Mouse (Mus musculus) CD4-positive, CD25-positive, alpha-beta regulatory T cell, adult 4 months (primary cell): ENCODE results near the gene Stac2. TPM values are rescaled to one million over a fixed set of nuclear protein-coding genes. Genes with fewer than 3 reads are reported as not detected.

ENCODE experiments used
- ATAC-seq: one replicate; pipeline ENCODE4 v1.8.0; 2017
- polyA plus RNA-seq, 2 experiments: library from polyadenylated mRNA; unstranded; fragments of 100-300 nt; shearing (Covaris generic); gene quantifications; one replicate each; pipeline ENCODE4 v1.2.1; 2017

Stac2 gene
- polyA plus RNA-seq, 2 experiments from 2014 or later, result not detected

DNA sequence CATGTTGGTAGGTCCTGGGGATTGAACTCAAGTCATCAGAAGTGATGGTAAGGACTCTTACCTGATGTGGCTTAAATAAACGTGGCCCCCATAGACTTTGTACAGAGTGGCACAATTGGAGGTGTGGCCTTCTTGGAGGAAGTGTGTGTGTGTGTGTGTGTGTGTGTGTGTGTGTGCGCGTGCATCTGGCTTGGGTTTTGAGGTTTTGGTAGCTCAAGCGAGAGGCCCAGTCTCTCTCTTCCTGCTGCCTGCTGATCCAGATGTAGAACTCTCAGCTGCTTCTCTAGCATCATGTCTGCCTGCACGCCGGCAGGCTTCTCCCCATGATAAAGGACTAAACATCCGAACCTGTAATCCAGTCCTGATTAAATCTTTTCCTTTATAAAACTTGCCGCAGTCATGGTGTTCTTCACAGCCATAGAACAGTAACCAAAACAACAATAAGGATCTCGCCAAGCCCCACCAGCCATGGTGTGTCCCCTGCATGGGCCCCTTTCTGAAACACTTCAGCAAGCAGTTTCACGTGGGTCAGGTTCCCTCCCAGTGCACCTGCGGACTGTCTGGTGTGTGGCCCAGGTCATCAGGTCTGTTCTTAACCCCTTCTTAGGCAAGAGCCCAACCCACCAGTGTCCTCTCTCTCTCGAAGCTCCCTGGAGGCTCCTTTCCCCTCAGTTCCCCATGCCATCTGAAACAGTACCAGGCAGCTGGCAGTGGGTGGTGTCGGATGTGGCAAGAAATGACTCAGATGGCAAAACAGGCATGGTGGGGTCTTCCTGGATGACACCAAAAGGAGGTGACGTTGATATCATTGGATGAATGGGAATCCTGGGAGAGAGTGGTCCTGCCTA lies 3.4 kb downstream of the Stac2 start:
- no peak for ATAC-seq

- no peak for ATAC-seq
Measured at GRCm38 (mm10) chr11:98047745-98048144, 5.5 kb downstream of the Stac2 start.

DNA sequence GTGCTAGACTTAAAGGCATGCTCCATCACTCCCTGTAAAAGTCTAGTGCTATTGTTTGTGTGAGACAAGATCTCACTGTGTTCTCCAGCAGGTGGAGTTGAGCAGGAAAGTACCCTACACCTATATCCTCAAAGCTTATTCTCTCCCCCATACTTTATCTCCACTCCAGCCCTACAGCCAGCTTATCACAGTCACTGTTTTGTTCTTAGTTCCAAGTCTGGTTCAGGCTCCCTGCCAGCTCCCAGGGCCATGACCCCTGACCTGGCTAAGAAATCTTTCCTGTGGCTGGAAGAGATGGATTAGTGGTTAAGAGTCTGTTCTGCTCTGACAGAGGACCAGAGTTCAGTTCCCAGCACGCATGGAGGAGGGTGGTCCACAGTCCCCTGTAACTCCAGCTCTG lies 6.8 kb downstream of the Stac2 start:
- ATAC-seq, result no peak

- ATAC-seq, result no peak
Measured at GRCm38 (mm10) chr11:98045596-98045995, 7.7 kb downstream of the Stac2 start.

DNA sequence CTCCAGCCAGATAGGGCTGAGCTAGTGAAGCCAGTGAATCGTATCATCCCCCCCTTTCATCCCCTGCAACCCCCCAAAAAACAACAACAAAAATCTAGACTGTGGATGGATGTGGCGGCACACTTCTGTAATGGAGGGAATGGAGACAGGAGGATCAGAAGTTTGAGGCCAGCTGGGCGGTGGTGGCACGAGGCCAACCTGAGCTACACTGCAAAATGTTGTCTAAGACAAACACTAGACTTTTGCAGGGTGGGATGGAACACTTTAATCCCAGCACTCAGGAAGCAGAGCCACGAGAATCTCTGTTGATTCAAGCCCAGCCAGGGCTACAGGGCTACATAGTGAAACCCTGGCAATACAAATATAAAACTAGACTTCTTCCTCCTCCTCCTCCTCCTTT lies 9.2 kb downstream of the Stac2 start:
- ATAC-seq, result no peak

- ATAC-seq, result no peak
Measured at GRCm38 (mm10) chr11:98042741-98043140, 10.5 kb downstream of the Stac2 start.

DNA sequence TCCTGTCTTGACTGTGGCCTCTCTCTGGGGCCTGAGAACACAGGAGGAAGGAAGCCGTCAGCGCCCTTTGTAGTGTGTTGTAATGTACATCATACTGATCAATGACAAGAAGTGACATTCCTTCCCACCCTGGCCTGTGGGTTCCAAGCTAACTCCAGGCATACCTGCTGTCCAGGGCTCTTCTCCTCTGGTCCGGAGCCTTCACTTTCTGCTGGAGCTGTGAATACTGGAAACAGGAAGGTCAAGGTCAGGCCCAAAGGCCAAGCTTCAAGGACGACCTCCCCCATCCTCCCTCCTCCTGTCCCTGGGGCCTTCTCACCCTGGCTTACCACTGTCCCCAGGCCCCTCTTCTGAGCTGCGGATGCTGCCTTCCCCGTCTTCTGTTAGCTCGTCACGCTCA lies 12.3 kb downstream of the Stac2 start:
- no peak for ATAC-seq

DNA sequence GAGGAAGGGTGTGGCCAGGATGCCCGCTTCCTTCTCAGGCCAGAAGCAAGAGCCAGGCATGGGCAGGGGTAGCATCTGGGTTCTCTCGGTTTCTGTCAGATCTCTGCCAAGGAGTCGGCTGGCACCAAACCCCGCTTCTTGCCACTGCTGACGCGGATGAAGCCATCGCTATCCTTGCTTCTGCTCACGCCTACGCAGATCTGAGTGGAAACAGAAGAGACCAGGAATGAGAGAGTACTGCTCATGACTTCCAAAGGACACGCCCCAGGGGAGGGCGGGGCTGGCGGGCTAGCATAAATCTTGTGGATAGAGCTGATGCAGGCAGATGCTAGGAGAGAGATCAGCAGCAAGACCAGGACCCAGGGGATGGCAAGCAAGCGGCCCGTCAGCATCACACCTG lies 15.4 kb downstream of the Stac2 start:
- ATAC-seq, result no peak

DNA sequence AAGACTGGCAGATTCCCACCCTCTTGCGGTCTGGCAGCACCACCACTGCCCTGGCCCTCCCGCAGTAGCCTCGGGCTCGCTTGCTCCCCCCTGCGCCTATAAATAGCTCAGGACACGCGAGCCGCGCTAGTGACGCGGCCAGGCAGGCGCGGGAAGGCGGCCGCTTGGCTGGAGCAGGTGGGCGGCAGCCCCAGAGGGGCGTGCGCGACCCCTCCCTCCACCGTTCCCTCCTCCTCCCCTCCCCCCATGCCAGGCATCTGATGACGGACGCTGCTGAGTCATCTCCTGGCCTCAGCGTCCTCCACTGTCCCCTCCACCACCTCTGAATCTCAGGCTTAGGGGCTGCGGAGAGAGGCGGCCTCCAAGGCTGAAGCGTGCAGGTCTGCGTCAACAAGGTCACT lies 17.3 kb downstream of the Stac2 start:
- no peak for ATAC-seq

DNA sequence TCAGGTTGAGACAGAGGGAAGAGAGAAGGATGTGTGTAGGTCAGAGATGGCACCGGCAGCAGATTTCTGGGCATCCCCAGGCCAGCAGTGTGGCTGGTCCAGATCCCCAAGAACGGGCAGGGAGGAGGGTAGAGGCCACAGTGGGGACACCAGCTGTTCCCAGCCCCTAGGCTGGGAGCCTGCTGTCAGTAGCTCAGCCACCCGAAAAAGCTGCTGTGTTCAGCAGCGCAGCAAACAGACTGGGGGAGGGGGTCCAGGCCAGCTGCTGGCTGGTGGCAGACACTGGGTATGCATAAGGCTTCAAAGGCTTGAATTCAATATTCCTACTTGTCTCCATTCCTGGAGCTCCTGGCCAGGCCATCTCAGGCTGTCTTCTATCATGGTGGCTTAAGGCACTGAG lies 18.4 kb downstream of the Stac2 start:
- no peak for ATAC-seq

DNA sequence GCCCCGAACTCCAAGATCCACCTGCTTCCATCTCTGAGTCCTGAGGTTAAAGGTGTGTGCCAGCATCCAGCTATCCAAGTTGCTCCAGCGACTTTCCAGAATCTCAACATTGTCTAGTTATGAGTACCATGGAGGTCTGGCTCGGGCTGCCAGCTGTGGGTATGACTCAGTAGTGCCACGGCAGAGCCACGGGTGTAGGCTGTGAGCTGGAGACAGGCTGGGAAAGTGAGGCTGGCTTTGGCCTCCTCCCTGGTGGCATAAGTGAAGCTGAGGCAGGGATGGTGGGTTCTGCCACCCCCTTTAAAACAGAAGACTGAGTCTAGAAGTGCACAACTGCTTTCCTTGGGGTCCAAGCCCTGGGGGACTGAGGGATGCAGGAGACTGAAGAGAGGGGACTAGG lies 19.2 kb downstream of the Stac2 start:
- no peak for ATAC-seq

- peak; percentile 48 for ATAC-seq
Measured at GRCm38 (mm10) chr11:98031443-98031770, 21.9 kb downstream of the Stac2 start.

DNA sequence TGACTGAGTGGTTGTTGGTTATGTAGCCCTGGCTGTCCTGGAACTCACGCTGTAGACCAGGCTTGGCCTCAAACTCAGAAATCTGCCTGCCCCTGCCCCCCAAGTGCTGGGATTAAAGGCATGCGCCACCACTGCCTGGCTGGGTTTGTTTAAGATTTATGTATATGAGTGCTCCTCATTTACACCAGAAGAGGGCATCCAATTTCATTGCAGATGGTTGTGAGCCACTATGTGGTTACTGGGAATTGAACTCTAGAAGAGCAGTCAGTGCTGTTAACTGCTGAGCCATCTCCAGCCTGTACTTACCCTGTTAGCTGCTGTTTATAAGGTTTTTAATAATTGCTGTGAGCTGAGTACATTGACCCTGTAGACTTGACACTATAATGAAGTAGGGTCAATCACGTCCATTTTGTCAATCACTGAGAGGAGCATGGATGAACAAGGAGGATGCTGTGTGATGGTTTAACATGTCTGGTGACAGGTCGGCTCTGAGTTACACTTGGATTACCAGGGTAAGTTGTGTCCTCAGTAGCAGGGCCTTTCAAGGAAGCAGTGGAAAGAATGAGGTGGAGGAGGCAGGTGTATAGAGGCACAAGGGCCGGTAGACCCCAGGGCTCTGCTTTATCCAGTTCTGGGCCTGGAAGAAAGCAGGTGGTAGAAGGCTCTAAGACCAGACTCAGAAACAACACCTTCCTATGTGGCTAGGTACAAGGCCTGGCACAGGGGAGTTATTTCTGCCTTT lies 22.4 kb downstream of the Stac2 start:
- ATAC-seq, result no peak

GRCm38 (mm10) chr11:98027785-98028184 lies 25.5 kb downstream of the Stac2 start:
- no peak for ATAC-seq

- ATAC-seq, result peak; percentile 16
Measured at GRCm38 (mm10) chr11:98027297-98027688, 26.0 kb downstream of the Stac2 start.

DNA sequence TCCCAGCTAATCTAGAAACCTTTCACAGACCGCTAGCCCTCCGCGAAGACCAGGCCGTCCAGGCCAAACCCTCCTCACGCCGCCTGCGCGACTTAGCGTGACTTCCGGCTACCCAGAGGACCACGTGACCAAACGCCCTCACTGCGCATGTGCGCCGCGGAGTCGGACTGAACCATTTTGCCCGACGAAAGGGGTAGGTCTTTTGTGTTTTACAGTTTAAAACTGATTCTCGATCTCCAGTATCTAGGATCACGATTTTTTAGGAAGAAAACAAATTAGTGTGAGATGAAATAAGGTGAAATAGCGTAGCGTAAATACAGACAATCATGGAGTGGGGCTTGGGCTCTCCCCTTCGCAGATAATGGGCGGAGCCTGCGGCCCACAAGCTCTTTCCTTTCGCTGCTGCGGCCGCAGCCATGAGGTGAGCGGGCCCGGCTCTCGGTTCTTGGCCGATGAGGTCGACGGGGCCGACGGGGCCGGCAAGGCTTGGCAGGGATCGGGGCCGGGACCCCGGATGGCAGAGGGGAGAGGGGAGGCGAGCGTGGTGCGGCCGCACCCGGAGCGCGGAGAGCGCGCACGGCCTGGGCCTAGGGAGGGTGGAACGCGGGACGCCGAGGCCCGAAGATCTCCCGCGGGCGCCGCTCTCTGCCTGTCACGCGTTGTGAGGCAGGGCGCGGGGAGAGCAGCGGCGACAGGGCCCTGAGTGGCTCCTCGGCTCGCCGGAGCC lies 26.5 kb downstream of the Stac2 start, which contains the start of gene Rpl19:
Gene Rpl19, plus strand, starts transcription at position 141 of the 727 bp plus-strand sequence.
- peak; percentile 76 for ATAC-seq

GRCm38 (mm10) chr11:98026248-98026569 lies 27.1 kb downstream of the Stac2 start:
- ATAC-seq, result peak; percentile 24

GRCm38 (mm10) chr11:98024516-98024915 lies 28.7 kb downstream of the Stac2 start:
- ATAC-seq, result no peak

GRCm38 (mm10) chr11:98022555-98023371 lies 30.5 kb downstream of the Stac2 start, which contains the start of gene Cacnb1:
Gene Cacnb1 (minus strand): TSS chr11:98023034.
- no peak for ATAC-seq

GRCm38 (mm10) chr11:98022253-98022554 lies 31.1 kb downstream of the Stac2 start:
- ATAC-seq, result no peak

DNA sequence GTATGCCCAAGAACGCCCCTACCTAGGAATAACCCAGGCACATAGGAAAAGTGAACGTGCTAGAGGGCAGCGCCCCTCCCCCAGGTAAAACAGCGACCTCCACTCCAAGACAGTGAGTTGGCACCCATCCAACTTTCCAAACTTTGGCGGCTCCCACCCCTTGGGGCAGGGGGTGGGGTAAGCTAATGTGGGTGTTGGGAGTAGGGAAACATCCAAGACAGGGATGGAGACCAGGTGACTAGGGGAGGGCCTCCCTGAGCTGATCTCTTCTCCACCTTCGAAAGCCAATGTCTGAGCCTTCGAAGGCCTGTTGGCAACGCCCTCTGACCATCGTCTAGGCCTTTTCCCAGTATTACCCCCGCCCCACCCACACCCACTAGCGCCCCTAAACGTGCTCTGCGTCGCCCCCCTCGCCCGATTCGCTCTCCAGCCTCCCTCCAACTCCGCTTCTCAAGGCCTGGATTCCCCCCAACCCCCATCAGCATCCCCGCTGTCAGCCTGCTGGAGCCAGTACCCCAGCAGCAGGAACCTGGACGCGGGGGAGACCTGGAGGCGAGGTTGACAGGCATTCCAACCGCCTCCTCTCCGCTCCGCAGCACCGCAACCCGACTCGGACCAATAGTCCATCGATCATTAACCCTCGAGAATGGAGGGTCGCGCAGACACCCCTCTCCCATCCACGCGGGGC lies 31.6 kb downstream of the Stac2 start:
- ATAC-seq, result no peak

DNA sequence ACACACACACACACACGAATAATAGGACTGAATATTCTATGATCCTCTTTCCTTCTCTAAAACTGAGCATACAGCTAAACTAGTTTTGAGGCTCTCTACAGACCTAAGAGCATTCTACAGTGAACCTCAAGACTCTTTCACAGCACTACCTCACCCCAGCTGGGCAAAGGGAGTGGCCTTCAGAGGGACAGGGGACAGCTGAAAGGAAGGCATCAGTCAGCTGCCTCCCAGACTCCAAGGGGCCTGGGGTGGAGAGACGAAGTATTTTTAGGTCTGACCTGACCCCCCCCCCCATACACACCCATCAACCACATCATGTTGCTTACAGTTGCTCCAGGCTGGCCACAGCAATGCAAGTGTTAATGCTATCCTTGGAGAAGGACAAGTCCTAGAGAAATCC lies 32.1 kb downstream of the Stac2 start:
- ATAC-seq, result no peak
